Mouse (Mus musculus) bone marrow macrophage, adult 2 months (primary cell): ENCODE data around the gene Kif5c.

Experiments used
- CTCF ChIP-seq: IDR thresholded peaks from 2 replicates; pipeline ENCODE4 v1.5.1; 2012; ENCODE audit warnings: low read depth, mild to moderate bottlenecking, low read length, moderate library complexity
- POLR2A ChIP-seq: IDR thresholded peaks from 2 replicates; pipeline ENCODE4 v1.6.1; 2012; ENCODE audit warnings: mild to moderate bottlenecking, low read depth, low read length, borderline replicate concordance

- TF ChIP-seq POLR2A (no peak), CTCF (no peak)
Measured at GRCm38 (mm10) chr2:49787376-49788050, 168.4 kb downstream of the Kif5c start, which contains the start of gene Lypd6b.
